Mouse (Mus musculus) stomach, embryonic 14.5 days (tissue): ENCODE results near the gene Gm33543. TPM values are rescaled to one million over a fixed set of nuclear protein-coding genes. Genes with fewer than 3 reads are reported as not detected.

Experiments
- ATAC-seq: fragments of 200-750 bp; cut with Nextera tagmentation; 2 replicates; pipeline ENCODE4 v1.8.0; 2017; ENCODE audit warnings: low read depth, moderate TSS enrichment; ENCODE audit not compliant: insufficient number of reproducible peaks, insufficient read depth, low FRiP score
- H3K27ac ChIP-seq: fragments of 300-500 bp; sonication (generic); 2 replicates; pipeline ENCODE4 v1.5.1; 2014; ENCODE audit warnings: mild to moderate bottlenecking, low read length, moderate library complexity, mixed read lengths
- H3K27me3 ChIP-seq: fragments of 300-500 bp; sonication (generic); 2 replicates; pipeline ENCODE4 v1.6.1; 2014; ENCODE audit warnings: low read length, control low read depth, mixed read lengths; ENCODE audit not compliant: control insufficient read depth, insufficient read depth
- H3K36me3 ChIP-seq: fragments of 300-500 bp; sonication (generic); 2 replicates; pipeline ENCODE4 v1.6.1; 2014; ENCODE audit warnings: mild to moderate bottlenecking, control low read depth, low read length, moderate library complexity, mixed read lengths; ENCODE audit not compliant: control insufficient read depth, insufficient read depth
- H3K4me1 ChIP-seq: fragments of 300-500 bp; sonication (generic); 2 replicates; pipeline ENCODE4 v1.6.1; 2014; ENCODE audit warnings: low read length, control low read depth, mixed read lengths; ENCODE audit not compliant: control insufficient read depth, insufficient read depth
- H3K4me2 ChIP-seq: fragments of 300-500 bp; sonication (generic); replicated peaks from 2 replicates; pipeline ENCODE4 v1.6.1; 2014; ENCODE audit warnings: low read depth, low read length, control low read depth
- H3K4me3 ChIP-seq: fragments of 300-500 bp; sonication (generic); 2 replicates; pipeline ENCODE4 v1.5.1; 2014; ENCODE audit warnings: low read depth, low read length, control low read depth
- H3K9ac ChIP-seq: fragments of 300-500 bp; sonication (generic); replicated peaks from 2 replicates; pipeline ENCODE4 v1.6.1; 2014; ENCODE audit warnings: low read depth, mild to moderate bottlenecking, control low read depth, low read length, moderate library complexity, mixed read lengths
- H3K9me3 ChIP-seq: fragments of 300-500 bp; sonication (generic); 2 replicates; pipeline ENCODE4 v1.6.1; 2016; ENCODE audit warnings: low read depth, low read length, control low read depth; ENCODE audit not compliant: control insufficient read depth
- WGBS: fragments of 180-500 bp; shearing (Covaris S2); extraction: QIAGEN DNeasy Blood & Tissue Kit; methylation state at CpG from one replicate; pipeline ENCODE4 v1.1.7; 2014; 5-methylcytosine and 5-hydroxymethylcytosine counted together
- polyA plus RNA-seq: library from polyadenylated mRNA; unstranded; fragments of >200 nt; fragmentation: Nextera tagmentation; extraction: Ambion mirVana; gene quantifications from 2 replicates; pipeline ENCODE4 v1.2.1, GENCODE M21; 2014

Gene Gm33543
- polyA plus RNA-seq, 1 experiment from 2014 or later: not detected

DNA sequence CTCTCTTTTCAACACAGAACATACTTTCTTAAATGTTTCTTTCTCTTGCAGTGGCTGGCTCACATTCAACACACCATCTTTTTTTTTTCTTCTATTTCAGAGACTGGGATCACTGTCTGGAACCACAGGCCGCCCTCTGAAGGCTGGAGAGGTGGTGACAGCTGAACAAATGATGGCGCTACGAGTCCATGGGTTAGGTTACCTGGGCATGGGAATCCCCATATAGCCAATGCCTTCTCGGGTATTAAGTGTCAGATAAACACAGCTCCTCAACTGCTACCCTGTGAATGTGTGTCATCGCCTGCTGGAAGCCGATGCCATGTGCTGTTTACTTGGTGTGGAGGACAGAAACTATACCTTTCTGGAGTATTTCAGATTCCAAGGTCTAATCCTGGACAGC, 48.0 kb downstream of the Gm33543 start:
- no peaks in the 10 kb centered on the region for H3K4me1 ChIP-seq
- no peaks in the 10 kb centered on the region for H3K9me3 ChIP-seq
- H3K36me3 ChIP-seq: no peaks in the 10 kb centered on the region
- 81% methylated on average over 6 of the region's 6 CpGs for WGBS
- H3K27ac ChIP-seq: no peak overlapping the region
- H3K4me3 ChIP-seq: no peak overlapping the region
- H3K9ac ChIP-seq: no peak overlapping the region
- H3K4me2 ChIP-seq: no peak overlapping the region
- ATAC-seq: no peak
- no peaks in the 10 kb centered on the region for H3K27me3 ChIP-seq

DNA sequence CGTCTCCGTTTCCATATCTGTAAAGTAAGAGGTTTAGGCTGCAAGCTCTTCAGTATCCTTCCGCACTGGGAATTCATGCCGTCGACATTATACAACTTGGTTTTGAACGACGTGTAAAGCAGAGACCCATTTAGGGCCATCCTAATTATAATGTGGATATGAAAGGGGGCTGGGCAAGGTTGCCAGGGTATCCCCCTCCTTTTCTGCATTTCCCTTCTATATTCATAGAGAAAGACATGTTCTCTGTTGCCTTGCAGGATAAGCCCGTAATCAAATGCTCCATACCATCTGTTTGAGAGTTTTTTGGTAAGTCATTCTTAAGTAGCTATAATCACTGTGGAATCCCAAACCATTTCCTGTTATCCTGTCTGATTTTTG, 51.3 kb downstream of the Gm33543 start:
- no peaks in the 10 kb centered on the region for H3K27me3 ChIP-seq
- H3K27ac ChIP-seq: no peak overlapping the region
- ATAC-seq: no peak
- H3K4me3 ChIP-seq: no peak overlapping the region
- no peak overlapping the region for H3K9ac ChIP-seq
- WGBS: 83% methylated on average over 8 of the region's 8 CpGs
- no peaks in the 10 kb centered on the region for H3K9me3 ChIP-seq
- H3K4me2 ChIP-seq: no peak overlapping the region
- H3K36me3 ChIP-seq: no peaks in the 10 kb centered on the region
- H3K4me1 ChIP-seq: no peaks in the 10 kb centered on the region

DNA sequence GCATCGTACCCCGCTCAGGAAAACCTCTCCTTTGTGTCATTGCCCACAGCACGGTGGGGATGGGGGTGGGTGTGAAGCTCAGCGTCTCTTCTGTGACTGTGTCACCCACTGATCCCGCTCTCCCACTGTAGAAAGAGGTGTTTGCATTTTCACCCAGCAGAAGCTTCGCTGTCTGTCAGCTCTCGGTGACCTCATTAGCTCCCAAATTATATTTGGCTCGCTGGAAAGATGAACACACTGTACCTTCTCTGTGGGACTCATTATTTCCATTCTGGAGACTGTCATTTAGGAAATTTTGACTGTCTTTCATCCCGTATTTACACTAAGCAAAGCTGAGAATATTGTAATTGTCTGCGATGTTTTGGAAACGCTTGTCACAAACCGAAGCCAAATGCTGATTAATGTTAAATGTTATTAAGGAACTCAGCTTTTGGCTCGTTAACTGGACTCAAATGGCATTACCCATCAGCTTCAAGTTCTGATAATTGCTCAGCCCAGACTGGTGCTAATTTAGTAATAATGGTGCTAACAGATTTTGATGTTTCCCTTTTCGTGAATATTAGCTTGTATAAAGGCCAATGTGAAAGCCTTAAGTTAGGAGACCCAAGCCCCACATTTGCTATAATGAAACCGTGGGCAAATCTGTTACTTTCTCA, 51.8 kb downstream of the Gm33543 start:
- no peak overlapping the region for H3K9ac ChIP-seq
- ATAC-seq: no peak
- H3K36me3 ChIP-seq: no peaks in the 10 kb centered on the region
- no peak overlapping the region for H3K4me2 ChIP-seq
- no peak overlapping the region for H3K4me3 ChIP-seq
- 74% methylated on average over 15 of the region's 15 CpGs for WGBS
- H3K27me3 ChIP-seq: no peaks in the 10 kb centered on the region
- no peaks in the 10 kb centered on the region for H3K4me1 ChIP-seq
- no peaks in the 10 kb centered on the region for H3K9me3 ChIP-seq
- no peak overlapping the region for H3K27ac ChIP-seq

DNA sequence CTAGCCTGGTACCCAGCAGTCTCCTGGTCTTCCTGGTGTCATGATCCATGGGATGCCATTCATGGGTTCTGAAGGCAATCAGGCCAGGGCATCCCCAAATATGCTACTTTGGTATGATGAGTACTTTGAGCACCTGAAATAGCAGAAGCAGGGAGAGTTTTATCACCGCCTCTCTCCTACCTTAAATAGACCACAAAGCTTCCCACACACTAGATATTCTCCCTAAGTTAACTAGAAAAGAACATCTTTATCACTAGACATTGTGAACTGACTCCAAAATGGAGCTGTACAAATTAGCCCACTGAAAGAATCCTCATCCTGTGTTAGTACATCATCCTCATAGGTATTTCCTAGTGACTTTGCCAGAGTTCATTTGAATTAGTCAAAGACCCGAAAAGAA, 55.6 kb downstream of the Gm33543 start:
- no peaks in the 10 kb centered on the region for H3K27me3 ChIP-seq
- no peak overlapping the region for H3K4me2 ChIP-seq
- H3K4me1 ChIP-seq: no peaks in the 10 kb centered on the region
- 86% methylated on average over 2 of the region's 2 CpGs for WGBS
- ATAC-seq: no peak
- H3K36me3 ChIP-seq: no peaks in the 10 kb centered on the region
- no peak overlapping the region for H3K27ac ChIP-seq
- H3K4me3 ChIP-seq: no peak overlapping the region
- H3K9me3 ChIP-seq: no peaks in the 10 kb centered on the region
- H3K9ac ChIP-seq: no peak overlapping the region

DNA sequence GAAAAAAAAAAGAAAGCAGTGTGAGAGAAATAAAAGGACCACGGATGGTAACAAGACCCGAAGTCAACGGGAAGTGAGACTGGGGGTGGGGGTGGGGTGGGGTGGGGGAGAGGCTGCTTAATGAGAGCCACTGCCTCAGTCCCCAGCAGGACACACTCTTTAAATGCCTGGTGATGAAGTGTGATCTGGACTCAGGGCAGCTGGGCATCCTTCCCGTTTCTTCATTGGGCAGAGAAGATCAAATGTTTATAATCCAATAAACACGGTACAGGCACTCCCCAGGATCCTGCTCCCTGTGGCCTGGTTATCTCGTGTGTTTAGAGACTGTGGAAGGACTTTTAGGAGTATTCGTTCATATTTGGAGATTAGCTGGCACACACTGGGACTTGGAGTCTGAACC, 57.9 kb downstream of the Gm33543 start:
- Histone ChIP-seq H3K27me3 (no peaks in the 10 kb centered on the region), H3K9me3 (no peaks in the 10 kb centered on the region), H3K9ac (no peak overlapping the region), H3K4me1 (no peaks in the 10 kb centered on the region), H3K4me2 (no peak overlapping the region), H3K27ac (no peak overlapping the region), H3K4me3 (no peak overlapping the region), H3K36me3 (no peaks in the 10 kb centered on the region)
- no peak for ATAC-seq
- 36% methylated on average over 7 of the region's 7 CpGs for WGBS

DNA sequence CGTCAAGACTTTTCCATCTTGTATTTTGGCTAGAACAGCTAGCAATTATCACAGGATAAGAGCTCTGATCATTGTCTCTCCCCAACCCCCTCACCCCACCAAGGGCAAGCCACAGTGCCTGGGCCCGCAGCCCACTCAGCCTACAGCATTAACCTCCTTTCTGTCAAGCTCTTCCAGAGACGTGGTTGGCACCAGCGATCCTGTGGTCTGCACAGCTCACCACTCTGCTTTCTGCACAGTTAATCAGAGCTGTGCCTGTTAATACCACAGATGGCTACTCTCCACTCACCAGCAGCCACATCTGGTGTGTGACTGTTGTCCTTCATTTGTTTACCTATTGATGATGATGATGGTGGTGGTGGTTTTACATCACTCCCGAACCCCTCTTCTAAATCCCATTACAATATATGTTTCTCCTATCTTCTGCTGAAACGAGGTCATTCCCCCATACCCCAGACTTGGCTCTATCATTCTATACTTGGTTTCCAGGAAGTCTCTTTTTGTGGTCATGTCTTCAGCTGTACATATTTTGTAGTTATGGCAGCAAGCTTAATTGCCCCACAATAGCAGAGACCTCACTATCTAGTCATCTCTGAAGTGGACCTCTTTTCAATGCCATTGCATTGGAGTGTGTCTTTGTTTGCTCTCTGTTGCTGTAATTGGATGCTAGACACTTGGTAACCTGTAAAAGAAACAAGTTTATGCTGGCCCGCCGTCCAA, 61.7 kb downstream of the Gm33543 start:
- Histone ChIP-seq H3K9me3 (no peaks in the 10 kb centered on the region), H3K4me3 (no peak overlapping the region), H3K9ac (no peak overlapping the region), H3K27ac (no peak overlapping the region), H3K4me2 (no peak overlapping the region), H3K4me1 (no peaks in the 10 kb centered on the region), H3K36me3 (no peaks in the 10 kb centered on the region), H3K27me3 (no peaks in the 10 kb centered on the region)
- ATAC-seq: no peak
- 82% methylated on average over 8 of the region's 8 CpGs for WGBS

DNA sequence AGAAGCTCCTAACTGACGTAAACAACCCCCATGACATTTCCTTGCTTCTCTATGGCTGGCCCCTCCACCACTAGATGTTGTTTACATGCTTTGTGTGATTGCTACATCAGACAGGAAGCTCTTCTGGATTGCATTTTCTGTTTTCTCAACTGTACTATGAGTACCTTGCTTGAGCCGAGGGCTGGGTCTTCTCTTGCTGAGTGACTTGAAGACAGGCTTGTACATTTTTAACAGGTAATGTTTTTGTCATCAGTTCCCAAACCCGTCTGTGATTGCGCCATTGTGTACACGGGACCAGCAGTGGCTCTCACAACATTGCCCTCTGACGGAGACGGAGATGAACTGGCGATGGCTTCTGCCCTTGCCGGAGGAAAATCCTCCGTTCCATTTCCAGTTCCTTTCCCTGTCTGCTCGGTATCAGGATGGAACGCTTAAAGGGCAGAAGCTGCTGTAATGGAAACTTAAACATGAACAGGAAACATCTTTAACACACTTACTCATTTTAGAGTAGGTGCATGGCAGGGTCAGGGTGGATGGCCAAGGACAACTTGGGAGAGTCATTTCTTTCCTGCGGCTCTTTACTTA, 62.8 kb downstream of the Gm33543 start:
- H3K4me3 ChIP-seq: no peak overlapping the region
- H3K4me2 ChIP-seq: no peak overlapping the region
- H3K9ac ChIP-seq: no peak overlapping the region
- H3K36me3 ChIP-seq: no peaks in the 10 kb centered on the region
- 71% methylated on average over 13 of the region's 13 CpGs for WGBS
- ATAC-seq: no peak
- H3K9me3 ChIP-seq: no peaks in the 10 kb centered on the region
- H3K27ac ChIP-seq: no peak overlapping the region
- no peaks in the 10 kb centered on the region for H3K27me3 ChIP-seq
- no peaks in the 10 kb centered on the region for H3K4me1 ChIP-seq

DNA sequence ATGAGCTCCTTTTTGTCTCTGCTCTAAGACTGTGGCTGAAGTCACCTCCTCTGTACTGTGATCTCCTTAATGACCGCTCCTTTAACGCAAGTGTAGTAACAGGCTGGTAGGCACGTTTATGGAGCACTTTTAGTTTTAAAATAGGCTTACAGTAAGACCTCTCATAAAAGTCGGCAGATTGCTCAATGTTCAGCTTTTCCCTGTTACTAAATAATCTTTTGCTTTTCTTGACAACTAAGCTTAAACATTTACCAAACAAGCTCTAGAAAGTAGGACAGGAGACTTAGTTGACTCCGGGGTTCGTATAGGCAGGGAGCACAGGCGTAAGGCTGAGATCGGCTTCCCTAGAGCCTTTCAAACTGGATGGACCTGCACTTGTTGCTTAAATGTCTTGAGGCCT, 64.1 kb downstream of the Gm33543 start:
- no peak overlapping the region for H3K4me2 ChIP-seq
- H3K4me1 ChIP-seq: no peaks in the 10 kb centered on the region
- no peaks in the 10 kb centered on the region for H3K36me3 ChIP-seq
- H3K27ac ChIP-seq: no peak overlapping the region
- 65% methylated on average over 8 of the region's 8 CpGs for WGBS
- no peaks in the 10 kb centered on the region for H3K9me3 ChIP-seq
- H3K27me3 ChIP-seq: no peaks in the 10 kb centered on the region
- no peak overlapping the region for H3K4me3 ChIP-seq
- no peak for ATAC-seq
- H3K9ac ChIP-seq: no peak overlapping the region
